Mouse (Mus musculus) embryonic facial prominence, embryonic 10.5 days (tissue): Measurements from ENCODE around the gene Bhmt. TPM values are rescaled to one million over a fixed set of nuclear protein-coding genes. Genes with fewer than 3 reads are reported as not detected.
"Not testable (repeated sequence)": the region's sequence is repeated elsewhere in the genome, so short reads cannot be mapped to it uniquely, and the experiment has no call there.

Experiments used
- DNase-seq: peaks from one replicate; pipeline ENCODE4 v3.0.0-alpha.2; 2017; ENCODE audit warnings: low spot score
- H3K27ac ChIP-seq: fragments of 300-500 bp; sonication (generic); replicated peaks from 2 replicates; pipeline ENCODE4 v1.5.1; 2016; ENCODE audit warnings: mild to moderate bottlenecking
- H3K27me3 ChIP-seq: fragments of 300-500 bp; sonication (generic); replicated peaks from 2 replicates; pipeline ENCODE4 v1.6.1; 2016; ENCODE audit warnings: low read depth, mild to moderate bottlenecking; ENCODE audit not compliant: poor library complexity, severe bottlenecking
- H3K36me3 ChIP-seq: fragments of 300-500 bp; sonication (generic); replicated peaks from 2 replicates; pipeline ENCODE4 v1.6.1; 2016; ENCODE audit warnings: mild to moderate bottlenecking, moderate library complexity
- H3K4me1 ChIP-seq: fragments of 300-500 bp; sonication (generic); 2 replicates; pipeline ENCODE4 v1.6.1; 2016
- H3K4me3 ChIP-seq: fragments of 300-500 bp; sonication (generic); 2 replicates; pipeline ENCODE4 v1.5.1; 2016; ENCODE audit warnings: mild to moderate bottlenecking, moderate library complexity
- H3K9me3 ChIP-seq: fragments of 300-500 bp; sonication (generic); 2 replicates; pipeline ENCODE4 v1.6.1; 2016; ENCODE audit warnings: mild to moderate bottlenecking
- WGBS: fragments of 180-500 bp; shearing (Covaris S2); methylation state at CpG from one replicate; pipeline ENCODE4 v1.1.7; 2016; 5-methylcytosine and 5-hydroxymethylcytosine counted together
- polyA plus RNA-seq: library from polyadenylated mRNA; unstranded; fragments of >200 nt; fragmentation: Nextera tagmentation; extraction: Ambion mirVana; gene quantifications from 2 replicates; pipeline ENCODE4 v1.2.1, GENCODE M21; 2016

The Bhmt gene
- polyA plus RNA-seq, 1 experiment from 2014 or later, result not detected

DNA sequence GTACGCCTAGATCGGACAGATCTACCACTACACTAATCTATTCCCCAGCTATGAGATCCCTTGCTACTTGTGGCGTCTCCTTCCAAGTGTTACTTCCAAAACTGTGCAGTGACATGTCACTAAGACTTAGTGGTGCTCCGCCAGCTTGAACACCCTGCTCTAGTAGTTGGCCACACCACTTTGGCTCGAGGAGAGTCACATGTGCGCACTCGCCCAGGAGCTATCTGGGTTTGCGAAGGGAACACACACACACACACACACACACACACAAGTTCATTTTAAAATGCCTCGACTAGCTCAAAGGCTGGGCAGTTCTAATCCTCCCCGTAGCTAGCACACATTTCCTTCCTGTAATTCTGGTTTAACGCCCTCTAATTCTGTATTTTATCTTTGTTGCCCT lies 36.2 kb downstream of the Bhmt start:
- H3K4me3 ChIP-seq, result no peak overlapping the region
- 0 out of 2 replicates have a peak, but pooled peaks cover 6% of the 10 kb centered on the region for H3K4me1 ChIP-seq
- DNase-seq, result no peak
- no peaks in the 10 kb centered on the region for H3K36me3 ChIP-seq
- H3K27ac ChIP-seq, result no peak overlapping the region
- no peaks in the 10 kb centered on the region for H3K9me3 ChIP-seq
- H3K27me3 ChIP-seq, result no peaks in the 10 kb centered on the region
- 85% methylated on average over 11 of the region's 11 CpGs for WGBS

DNA sequence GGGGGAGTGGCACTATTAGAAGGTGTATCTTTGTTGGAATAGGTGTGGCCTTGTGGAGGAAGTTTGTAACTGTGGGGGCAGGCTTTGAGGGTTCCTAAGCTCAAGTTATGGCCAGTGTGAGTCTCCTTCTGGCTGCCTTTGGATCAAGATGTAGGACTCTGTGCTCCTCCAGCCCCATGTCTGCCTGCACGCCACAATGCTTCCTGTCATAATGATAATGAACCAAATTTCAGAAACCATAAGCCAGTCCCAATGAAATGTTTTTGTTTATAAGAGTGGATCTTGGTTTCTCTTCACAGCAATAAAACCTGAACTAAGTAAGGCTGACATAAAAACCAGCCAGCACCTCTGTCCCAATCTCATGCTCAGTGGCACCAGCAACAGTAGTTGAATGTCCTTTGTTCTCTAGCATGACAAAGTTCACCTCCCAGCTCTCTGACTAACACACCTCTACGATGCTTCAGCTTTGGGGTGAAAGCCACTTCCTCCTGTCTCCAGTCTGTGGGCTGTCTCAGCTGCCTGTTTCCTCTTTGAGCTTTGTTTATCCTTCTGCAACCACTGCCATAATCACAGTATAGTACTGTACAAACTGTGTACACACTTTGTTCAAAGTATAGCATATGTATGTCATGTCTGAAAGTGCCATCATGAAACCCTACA lies 44.6 kb downstream of the Bhmt start:
- 93% methylated on average over 2 of the region's 2 CpGs for WGBS
- H3K4me3 ChIP-seq, result no peak overlapping the region
- H3K36me3 ChIP-seq, result no peaks in the 10 kb centered on the region
- no peaks in the 10 kb centered on the region for H3K27me3 ChIP-seq
- H3K4me1 ChIP-seq, result no peaks in the 10 kb centered on the region
- no peak overlapping the region for H3K27ac ChIP-seq
- DNase-seq, result no peak
- no peaks in the 10 kb centered on the region for H3K9me3 ChIP-seq

DNA sequence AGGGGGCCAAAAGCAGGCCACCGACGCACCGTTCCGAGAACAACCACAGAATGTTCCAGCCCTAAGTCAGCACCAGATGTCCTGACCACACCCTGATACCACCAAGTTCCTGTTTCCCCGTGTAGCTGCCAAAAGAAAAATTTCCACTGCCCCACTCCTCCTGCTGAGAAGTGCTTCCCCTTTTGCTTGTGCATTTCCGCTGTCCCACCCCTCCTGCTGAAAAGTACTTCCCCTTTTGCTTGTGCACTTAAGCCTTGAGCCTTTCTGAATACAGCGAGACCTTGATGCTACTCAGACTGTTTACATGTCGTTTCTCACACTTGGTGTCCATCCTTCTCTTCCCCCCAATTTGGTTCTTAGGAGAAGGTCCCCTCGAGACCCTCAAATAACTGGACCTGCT lies 55.2 kb downstream of the Bhmt start:
- H3K36me3 ChIP-seq, H3K9me3 ChIP-seq, H3K4me3 ChIP-seq, H3K27me3 ChIP-seq, H3K27ac ChIP-seq, DNase-seq, H3K4me1 ChIP-seq: not testable (repeated sequence)
- 88% methylated on average over 9 of the region's 9 CpGs for WGBS

DNA sequence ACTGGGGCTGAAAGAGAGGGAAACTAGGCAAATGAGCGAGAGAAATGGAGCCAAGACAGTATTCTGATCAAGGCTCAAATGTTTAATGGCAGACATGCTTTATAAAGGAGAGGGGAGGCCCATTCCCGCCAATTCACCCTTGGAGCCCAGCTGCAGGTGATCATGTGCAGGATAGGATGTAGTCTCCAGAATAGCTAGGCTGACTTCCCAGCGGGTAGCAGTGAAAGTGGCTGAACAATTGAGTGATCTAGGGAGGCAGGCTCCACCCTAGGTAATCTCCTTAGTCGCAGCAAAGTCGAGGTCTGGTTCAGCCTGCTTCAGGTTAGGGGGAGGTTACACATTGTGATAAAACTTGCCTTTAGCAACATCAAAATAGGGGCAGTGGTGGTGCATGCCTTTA lies 57.3 kb downstream of the Bhmt start:
- no peak overlapping the region for H3K27ac ChIP-seq
- H3K4me1 ChIP-seq, result no peaks in the 10 kb centered on the region
- no peak overlapping the region for H3K4me3 ChIP-seq
- DNase-seq, result no peak
- H3K9me3 ChIP-seq, result 0 out of 2 replicates have a peak, but pooled peaks cover 4% of the 10 kb centered on the region
- no peaks in the 10 kb centered on the region for H3K36me3 ChIP-seq
- H3K27me3 ChIP-seq, result no peaks in the 10 kb centered on the region
- whole genome bisulfite sequencing, result 82% methylated on average over 5 of the region's 5 CpGs

DNA sequence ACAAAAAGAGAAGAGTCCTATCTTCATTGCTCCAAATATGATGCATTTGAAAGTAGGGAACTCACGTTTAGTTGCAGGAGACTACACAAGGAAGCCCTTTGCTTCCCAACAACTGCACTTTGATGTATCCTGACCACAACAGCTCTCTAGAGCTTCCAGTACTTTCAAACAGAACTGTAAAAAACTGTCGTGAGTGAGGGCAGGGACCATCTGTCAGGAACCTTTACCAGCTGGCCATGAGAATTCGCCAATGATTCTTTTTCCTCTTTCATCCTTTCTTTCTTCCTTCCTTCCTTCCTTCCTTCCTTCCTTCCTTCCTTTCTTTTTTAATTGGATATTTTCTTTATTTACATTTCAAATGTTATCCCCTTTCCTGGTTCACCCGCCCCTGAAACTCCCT lies 68.1 kb downstream of the Bhmt start:
- WGBS, result 76% methylated on average over 4 of the region's 4 CpGs
- Histone ChIP-seq H3K4me3 (no peak overlapping the region), H3K36me3 (no peaks in the 10 kb centered on the region), H3K9me3 (no peaks in the 10 kb centered on the region), H3K27me3 (no peaks in the 10 kb centered on the region), H3K27ac (no peak overlapping the region), H3K4me1 (no peaks in the 10 kb centered on the region)
- DNase-seq, result no peak

Other genes starting within 250 kb of the Bhmt start
- gene Jmy, start 138.2 kb downstream of the Bhmt start, polyA plus RNA-seq, result 3.8 and 5.2 TPM in 2 replicates
- 0.06 and 0.11 TPM in 2 replicates for gene Bhmt2, start 36.3 kb upstream of the Bhmt start, polyA plus RNA-seq
- gene Dmgdh, start 36.5 kb upstream of the Bhmt start, polyA plus RNA-seq, result 0.05 and 0.06 TPM in 2 replicates
- 4.3 and 5.4 TPM in 2 replicates for gene Arsb, start 133.7 kb upstream of the Bhmt start, polyA plus RNA-seq